In genomic region chr1:131039479-131039878, GRCm38 (mm10) we compare ENCODE assay signal across 29 mouse cellular contexts. TPM values are rescaled to one million over a fixed set of nuclear protein-coding genes. Genes with fewer than 3 reads are reported as not detected.
"Had no signal": no experiment of that assay in that cellular context is flagged by ENCODE, and none has a peak within 500 bp of the region (broad histone marks: within the 10 kb centered on the region; RNA-seq: fewer than 3 reads in every experiment).

No protein-coding gene starts in this region.

- H3K9ac ChIP-seq: heart, embryonic 13.5 days; heart, embryonic 15.5 days; hindbrain, embryonic 13.5 days; hindbrain, embryonic 15.5 days; kidney, embryonic 15.5 days; limb, embryonic 12.5 days; liver, embryonic 12.5 days; liver, embryonic 14.5 days had no signal

- H3K36me3 ChIP-seq: heart, embryonic 13.5 days; heart, embryonic 15.5 days; hindbrain, embryonic 13.5 days; hindbrain, embryonic 15.5 days; kidney, embryonic 15.5 days; limb, embryonic 10.5 days; limb, embryonic 12.5 days; liver, embryonic 12.5 days had no signal

- H3K4me3 ChIP-seq: heart, embryonic 13.5 days; heart, embryonic 15.5 days; hindbrain, embryonic 13.5 days; hindbrain, embryonic 15.5 days; kidney, embryonic 15.5 days; layer of hippocampus, adult 2 months; left cerebral cortex, adult 2 months; limb, embryonic 10.5 days; limb, embryonic 12.5 days; liver, embryonic 12.5 days had no signal

- DNase-seq: gastrocnemius, postnatal 14 days; gastrocnemius, postnatal 36 days; heart, adult 18-20 months; heart, postnatal 14 days; heart, postnatal 36 days; kidney, adult 11 months; kidney, adult 2 months; kidney, adult 9 months; kidney, postnatal 14 days; kidney, postnatal 36 days had no signal

- H3K4me1 ChIP-seq: hindbrain, embryonic 13.5 days; hindbrain, embryonic 15.5 days; kidney, embryonic 15.5 days; limb, embryonic 10.5 days; limb, embryonic 12.5 days; liver, embryonic 12.5 days had no signal

- H3K9me3 ChIP-seq: heart, embryonic 13.5 days; heart, embryonic 15.5 days; hindbrain, embryonic 15.5 days; kidney, embryonic 15.5 days; limb, embryonic 10.5 days; liver, embryonic 12.5 days had no signal

- H3K27me3 ChIP-seq: heart, embryonic 13.5 days; heart, embryonic 15.5 days; hindbrain, embryonic 13.5 days; hindbrain, embryonic 15.5 days; kidney, embryonic 15.5 days; limb, embryonic 12.5 days; liver, embryonic 12.5 days had no signal

- H3K27ac ChIP-seq: heart, embryonic 13.5 days; heart, embryonic 15.5 days; hindbrain, embryonic 13.5 days; hindbrain, embryonic 15.5 days; hindbrain, postnatal 0 days; kidney, embryonic 15.5 days; kidney, postnatal 0 days; layer of hippocampus, adult 2 months; left cerebral cortex, adult 2 months; limb, embryonic 10.5 days; limb, embryonic 12.5 days; liver, embryonic 12.5 days; liver, embryonic 14.5 days had no signal

- ATAC-seq: hindbrain, postnatal 0 days; liver, embryonic 12.5 days had no signal

- H3K4me2 ChIP-seq: heart, embryonic 11.5 days; heart, embryonic 13.5 days; heart, embryonic 15.5 days; hindbrain, embryonic 13.5 days; hindbrain, embryonic 15.5 days; kidney, embryonic 15.5 days; limb, embryonic 12.5 days; liver, embryonic 12.5 days had no signal

RNA-seq across cellular contexts. Expression of gene Il10, which starts 19.8 kb away (rescaled TPM):
- polyA plus RNA-seq: gonadal fat pad, adult 2 months; heart, embryonic 11.5 days; heart, embryonic 13.5 days; heart, embryonic 15.5 days; heart, postnatal 0 days; hindbrain, embryonic 11.5 days; hindbrain, embryonic 13.5 days; hindbrain, embryonic 15.5 days; hindbrain, postnatal 0 days; intestine, embryonic 14.5 days; kidney, adult 2 months; kidney, embryonic 15.5 days; limb, embryonic 10.5 days; liver, adult 2 months; liver, embryonic 12.5 days had no signal
